Mouse (Mus musculus): ENCODE results near the gene Prmt7.

DNA sequence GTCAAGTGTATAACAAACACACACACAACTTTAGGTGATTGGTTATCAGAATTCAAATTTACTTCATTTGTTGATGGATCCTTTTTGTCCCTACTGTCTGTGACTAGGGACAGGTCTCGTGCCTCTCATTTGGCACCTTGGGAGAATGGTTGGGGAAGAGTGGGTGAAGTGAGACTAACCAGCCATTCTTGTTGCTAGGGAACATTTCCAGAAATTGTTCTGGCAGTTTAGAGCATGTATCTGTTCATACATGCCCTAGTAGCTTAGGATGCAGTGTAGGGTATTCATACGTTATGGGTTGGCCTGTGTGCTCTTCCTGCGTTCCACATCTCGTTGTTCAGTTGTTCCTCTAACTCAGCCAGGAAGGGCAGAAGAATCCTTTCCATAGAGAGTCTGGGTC, 21.6 kb upstream of the Prmt7 start:
- TF ChIP-seq CTCF (IDR thresholded peaks at IDR 0.05; ENCODE audit: insufficient read depth, low read length): no peak
- TF ChIP-seq POLR2A (IDR thresholded peaks at IDR 0.05; ENCODE audit: borderline replicate concordance, extremely low read depth, low read depth, low read length): no peak
